Comparison of ENCODE assay signal across 11 mouse cellular contexts in the genomic region with DNA sequence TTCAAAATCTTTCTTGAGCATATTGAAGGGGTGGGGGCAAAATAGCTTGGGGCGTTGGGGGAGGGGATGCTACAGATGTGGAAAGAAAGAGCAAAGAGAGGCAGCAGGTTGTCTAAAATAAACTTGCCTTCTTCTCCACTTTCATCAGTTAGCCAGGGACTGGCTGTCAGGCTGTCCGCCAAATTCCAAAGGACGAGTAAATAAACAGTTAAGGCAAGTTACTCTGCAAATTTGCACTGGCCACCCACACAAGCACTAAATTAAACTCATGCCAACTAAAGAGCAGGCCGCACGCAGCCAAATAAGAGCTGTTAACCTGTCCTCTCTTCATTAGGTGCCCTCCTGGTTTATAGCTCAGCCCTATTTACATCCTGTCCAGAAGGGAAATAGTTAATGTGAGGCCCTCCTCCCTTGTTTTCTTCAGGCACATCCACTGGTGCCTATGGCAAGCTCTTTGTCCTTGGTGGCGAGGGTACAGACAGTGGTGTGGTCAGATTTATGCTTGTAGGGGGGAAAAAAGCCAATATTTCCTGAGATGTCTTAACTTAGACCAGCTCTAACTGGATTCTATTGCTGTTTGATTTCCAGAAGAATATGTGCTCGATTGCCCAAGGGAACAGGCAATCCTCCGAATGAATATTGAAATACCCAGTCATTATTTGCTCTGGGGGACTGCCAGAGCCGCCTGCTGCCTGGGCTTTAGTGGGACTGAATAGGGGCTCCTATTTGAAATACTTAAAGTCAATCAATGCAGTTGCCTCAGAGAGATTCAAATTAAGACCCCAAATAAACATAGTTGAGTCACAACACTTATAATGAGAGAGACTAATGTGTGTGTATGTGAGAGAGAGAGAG. TPM values are rescaled to one million over a fixed set of nuclear protein-coding genes. Genes with fewer than 3 reads are reported as not detected.
DNase-seq lines count a peak whose midpoint lies in the region; ATAC-seq and TF ChIP-seq lines count a peak whose summit lies in the region.
"Had no signal": no experiment of that assay in that cellular context is flagged by ENCODE, and none has a peak within 500 bp of the region (broad histone marks: within the 10 kb centered on the region; RNA-seq: fewer than 3 reads in every experiment).

No protein-coding gene starts in this region.

- peak; percentile 6 for DNase-seq in kidney, adult 18-20 months
- DNase-seq in kidney, postnatal 14 days = no peak
- DNase-seq in brain, embryonic 14.5 days (ENCODE audit: low read depth) = peak; percentile 83
- peak; percentile 4 for DNase-seq in mesoderm, embryonic 11.5 days (ENCODE audit: low read depth, low spot score)
- no peak for DNase-seq in MN1 (ENCODE audit: low spot score)
- no peak for DNase-seq in heart, adult 9 months (ENCODE audit: low spot score in 2 of 2)
- DNase-seq in ovary, postnatal 14 days (ENCODE audit: low spot score) = no peak
- DNase-seq: right cerebral cortex, adult 18-20 months had no signal

- H3K9me3 ChIP-seq in hindbrain, embryonic 13.5 days = no peaks in the 10 kb centered on the region
- H3K9me3 ChIP-seq: embryonic facial prominence, embryonic 10.5 days had no signal

- no peaks in the 10 kb centered on the region for H3K27me3 ChIP-seq in hindbrain, embryonic 13.5 days
- H3K27me3 ChIP-seq: megakaryocyte, embryonic 14.5 days had no signal

- no peak for TF ChIP-seq CTCF in brain, embryonic 14.5 days (IDR thresholded peaks at IDR 0.05; ENCODE audit: borderline replicate concordance, extremely low read depth, insufficient read depth, insufficient read length)

- no peak overlapping the region for H3K4me3 ChIP-seq in hindbrain, embryonic 13.5 days
- H3K4me3 ChIP-seq: embryonic facial prominence, embryonic 10.5 days; megakaryocyte, embryonic 14.5 days had no signal

- peak overlapping the region; percentile 3; the same call in 1 of the 2 replicates for H3K4me2 ChIP-seq in hindbrain, embryonic 13.5 days

- no peak; the same call in 1 of the 2 replicates for ATAC-seq in hindbrain, embryonic 13.5 days (ENCODE audit: low FRiP score)

- no peak for TF ChIP-seq POLR2A in brain, embryonic 14.5 days (IDR thresholded peaks at IDR 0.05; ENCODE audit: borderline replicate concordance, extremely low read depth, insufficient read depth, insufficient read length, poor library complexity, severe bottlenecking)

- peak overlapping the region; percentile 70 for H3K27ac ChIP-seq in hindbrain, embryonic 13.5 days
- H3K27ac ChIP-seq: embryonic facial prominence, embryonic 10.5 days had no signal

- H3K36me3 ChIP-seq in hindbrain, embryonic 13.5 days = no peaks in the 10 kb centered on the region
- H3K36me3 ChIP-seq: embryonic facial prominence, embryonic 10.5 days had no signal

- 52% methylated on average over 9 of the region's 9 CpGs for WGBS in hindbrain, embryonic 13.5 days

- no peak overlapping the region for H3K9ac ChIP-seq in hindbrain, embryonic 13.5 days

- H3K4me1 ChIP-seq in hindbrain, embryonic 13.5 days (replicated peaks) = peaks cover 24% of the 10 kb centered on the region
- H3K4me1 ChIP-seq: megakaryocyte, embryonic 14.5 days had no signal

RNA-seq across cellular contexts. Expression of a gene that starts 29.7 kb away (rescaled TPM):
- polyA plus RNA-seq in brain, embryonic 14.5 days (2012; rRNA removed) = 4.1 and 9.2 TPM in 2 replicates
- 18.1 and 20.3 TPM in 2 replicates for polyA plus RNA-seq in hindbrain, embryonic 13.5 days (2015; fragmentation: Nextera tagmentation; extraction: Ambion mirVana)

Comparison
In these comparisons a context has a peak if more than half of its experiments do, and no peak if none do; other contexts are left out.
1. DNase-seq: peak in kidney, adult 18-20 months (single experiment), brain, embryonic 14.5 days (single experiment) and mesoderm, embryonic 11.5 days (single experiment); none in kidney, postnatal 14 days (single experiment), MN1 (single experiment), heart, adult 9 months (0 of 2) and ovary, postnatal 14 days (single experiment).